Mouse (Mus musculus): ENCODE data around the gene Bend4.

GRCm38 (mm10) chr5:67404919-67405318 lies 23.2 kb downstream of the Bend4 start:
- no peak for TF ChIP-seq POLR2A (IDR thresholded peaks at IDR 0.05; ENCODE audit: extremely low read depth, insufficient read depth, low read length)
- no peak for TF ChIP-seq CTCF (IDR thresholded peaks at IDR 0.05; ENCODE audit: extremely low read depth, insufficient read depth, low read length)
